Mouse (Mus musculus) liver, embryonic 14.5 days (tissue): ENCODE data around the gene Sgms1.

Experiments
- CTCF ChIP-seq: IDR thresholded peaks from 2 replicates; pipeline ENCODE4 v1.5.1; 2016; ENCODE audit warnings: antibody characterized with exemption, low read depth, control low read depth
- EP300 ChIP-seq: IDR thresholded peaks from 2 replicates; pipeline ENCODE4 v1.6.1; 2016; ENCODE audit warnings: antibody characterized with exemption, low read depth

DNA sequence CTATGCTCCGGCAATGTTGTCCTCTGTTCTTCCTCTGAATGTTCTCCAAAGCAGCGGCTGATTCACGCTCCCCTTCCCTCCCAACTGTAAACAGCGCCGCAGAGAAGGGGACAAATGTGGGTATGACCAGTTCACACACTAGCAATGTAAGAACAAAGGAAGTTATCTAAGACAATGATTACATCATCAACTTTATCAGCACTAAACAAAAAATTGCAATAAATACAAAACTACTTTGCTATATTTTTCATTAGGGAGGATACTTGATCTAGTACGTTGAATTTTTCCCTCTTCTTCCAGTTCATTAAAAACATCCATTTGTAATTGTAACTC lies 119.7 kb downstream of the Sgms1 start:
- TF ChIP-seq CTCF (no peak), EP300 (no peak)
